Mouse (Mus musculus): ENCODE data around the gene Fkbp9. TPM values are rescaled to one million over a fixed set of nuclear protein-coding genes. Genes with fewer than 3 reads are reported as not detected.

Gene Fkbp9
- total RNA-seq, 1 experiment from 2014 or later = 1.2 TPM

DNA sequence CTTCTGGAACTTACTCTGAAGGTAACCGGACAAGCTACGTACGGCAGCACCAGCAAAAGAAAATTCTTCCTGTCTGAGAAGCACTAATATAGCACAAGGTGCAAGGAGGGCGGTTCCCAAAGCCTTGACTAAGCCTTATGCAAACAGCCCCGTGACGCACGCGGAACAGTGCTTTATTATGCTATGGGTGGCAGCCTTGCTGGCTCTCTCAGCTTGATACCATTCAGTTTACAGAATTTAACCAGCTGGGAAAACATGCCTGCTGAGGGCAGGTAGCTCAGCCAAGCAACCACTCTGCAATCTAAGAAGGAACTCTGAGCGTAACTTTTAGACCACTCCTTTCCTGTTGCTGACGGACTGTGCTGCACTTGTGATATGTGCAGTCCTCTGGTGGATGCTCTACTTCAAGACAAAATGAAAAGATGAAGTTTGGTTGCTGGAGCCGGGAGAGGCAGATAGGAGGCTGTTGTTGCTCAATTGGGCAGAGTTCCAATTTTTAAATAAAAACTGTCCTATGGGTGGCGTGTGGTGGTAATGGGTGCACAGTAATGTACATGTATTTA is 70.0 kb downstream of the Fkbp9 start:
- peak; percentile 82 for ATAC-seq (replicated peaks; ENCODE audit: insufficient number of reproducible peaks, low FRiP score, low TSS enrichment, poor library complexity, severe bottlenecking)

DNA sequence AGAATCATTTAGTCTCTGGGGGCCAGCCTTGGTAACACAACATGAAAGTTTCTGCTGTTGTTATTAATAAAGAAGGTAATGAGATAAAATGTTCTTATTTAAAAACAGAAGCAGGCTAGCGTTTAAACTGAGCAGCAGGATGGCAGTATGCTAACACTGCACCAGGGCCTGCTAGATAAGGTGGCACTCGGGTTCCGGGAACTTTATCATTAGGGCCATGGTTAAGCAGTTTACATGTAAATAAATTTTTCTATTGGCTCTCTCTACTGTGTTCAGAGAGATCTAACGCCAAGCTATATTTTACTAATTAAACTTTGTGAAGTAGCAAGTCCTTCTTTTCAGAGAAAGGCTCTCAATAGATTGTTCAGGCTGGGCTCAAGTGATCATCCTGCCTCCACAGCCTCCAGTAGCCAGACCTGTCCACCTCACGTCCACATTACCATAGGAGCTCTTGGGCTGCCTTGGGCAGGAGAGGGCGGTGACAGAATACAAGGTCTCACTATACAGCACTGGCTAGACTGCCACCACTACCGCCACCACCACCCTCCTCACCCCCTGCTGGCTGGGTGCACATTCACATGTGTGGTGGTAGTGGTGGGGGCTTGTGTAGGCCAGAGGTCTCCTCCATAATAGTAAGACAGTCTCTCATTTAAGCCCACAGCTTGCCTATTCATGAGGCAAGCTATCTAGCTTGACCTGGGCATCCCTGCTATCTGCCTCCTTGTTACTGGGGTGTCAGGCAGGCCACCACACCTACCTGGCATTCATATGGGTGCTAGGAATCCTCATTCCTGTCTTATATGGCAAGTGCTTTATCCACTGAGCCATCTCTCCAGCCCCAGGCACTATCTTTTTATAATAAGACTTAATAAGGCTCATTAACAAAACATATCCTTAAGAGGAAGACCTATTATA is 71.0 kb downstream of the Fkbp9 start:
- no peak for ATAC-seq (replicated peaks; ENCODE audit: insufficient number of reproducible peaks, low FRiP score, low TSS enrichment, poor library complexity, severe bottlenecking)

DNA sequence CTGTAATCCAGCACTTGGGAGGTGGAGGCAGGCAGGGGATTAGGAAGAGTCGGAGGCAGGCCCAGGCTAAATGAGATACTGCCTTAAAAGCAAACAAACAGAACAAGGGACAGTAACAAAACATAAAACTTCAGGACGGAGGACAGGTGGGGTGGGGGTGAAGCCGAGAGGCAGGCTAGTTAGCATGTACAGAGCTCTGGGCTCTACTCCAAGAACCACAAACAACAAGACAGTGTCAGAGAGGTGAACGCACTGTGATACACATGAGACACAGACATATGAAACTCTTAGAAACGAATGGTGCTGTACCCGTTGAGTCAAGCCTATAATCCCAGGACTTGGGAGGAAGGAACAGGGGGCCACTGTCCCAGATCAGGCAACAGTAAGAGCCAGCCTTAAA is 72.0 kb downstream of the Fkbp9 start:
- ATAC-seq (replicated peaks; ENCODE audit: insufficient number of reproducible peaks, low FRiP score, low TSS enrichment, poor library complexity, severe bottlenecking) = no peak

DNA sequence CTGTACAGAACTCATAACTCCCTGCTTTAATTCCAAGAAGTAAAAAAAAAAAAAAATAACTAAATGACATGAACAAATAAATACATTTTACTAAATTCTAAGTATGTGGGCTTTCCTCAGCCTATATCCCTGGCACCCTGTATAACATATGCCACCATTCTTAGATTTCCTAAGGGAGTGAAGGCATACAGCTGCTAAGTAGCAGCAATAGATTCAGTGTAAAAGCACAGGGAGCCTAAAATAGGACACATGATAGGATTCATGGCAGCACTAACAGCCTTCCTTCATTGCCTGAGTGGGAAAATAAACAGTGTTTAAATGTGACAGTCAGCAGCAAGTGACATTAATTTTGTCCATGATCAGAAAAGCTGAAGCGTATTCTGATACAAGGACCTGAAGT is 72.5 kb downstream of the Fkbp9 start:
- no peak for ATAC-seq (replicated peaks; ENCODE audit: insufficient number of reproducible peaks, low FRiP score, low TSS enrichment, poor library complexity, severe bottlenecking)

DNA sequence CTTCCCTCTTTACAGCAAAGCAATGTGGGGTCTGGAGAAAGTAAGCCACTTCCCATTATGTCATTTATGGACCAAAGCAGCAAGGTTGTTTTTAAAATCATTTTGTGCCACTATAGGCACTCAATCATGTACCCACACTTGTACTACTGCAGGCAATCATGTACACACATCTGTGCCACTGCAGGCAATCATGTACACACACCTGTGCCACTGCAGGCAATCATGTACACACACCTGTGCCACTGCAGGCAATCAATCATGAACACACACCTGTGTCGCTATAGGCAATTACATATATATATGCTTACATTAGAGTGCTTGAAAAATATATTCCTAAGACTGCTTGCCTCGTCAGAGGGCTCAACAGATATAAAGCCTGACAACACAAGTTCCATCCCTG is 73.1 kb downstream of the Fkbp9 start:
- no peak for ATAC-seq (replicated peaks; ENCODE audit: insufficient number of reproducible peaks, low FRiP score, low TSS enrichment, poor library complexity, severe bottlenecking)

DNA sequence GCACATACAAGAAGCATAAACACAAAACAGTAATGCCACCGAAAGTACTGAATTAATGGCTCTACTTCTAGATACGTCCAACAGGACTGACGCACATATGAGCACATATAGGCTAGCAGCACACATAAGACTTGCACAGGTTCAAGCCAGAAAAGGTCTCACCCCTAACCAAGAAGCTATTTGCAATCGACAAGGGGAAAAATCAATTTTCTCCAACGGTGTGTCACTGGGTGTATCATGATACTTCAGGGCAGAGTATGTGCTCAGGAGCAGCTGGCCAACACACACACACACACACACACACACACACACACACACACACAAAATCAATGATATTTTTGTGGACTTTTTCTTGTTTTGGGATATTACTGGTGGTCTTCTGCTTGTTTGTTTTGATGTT is 73.6 kb downstream of the Fkbp9 start:
- ATAC-seq (replicated peaks; ENCODE audit: insufficient number of reproducible peaks, low FRiP score, low TSS enrichment, poor library complexity, severe bottlenecking) = no peak

DNA sequence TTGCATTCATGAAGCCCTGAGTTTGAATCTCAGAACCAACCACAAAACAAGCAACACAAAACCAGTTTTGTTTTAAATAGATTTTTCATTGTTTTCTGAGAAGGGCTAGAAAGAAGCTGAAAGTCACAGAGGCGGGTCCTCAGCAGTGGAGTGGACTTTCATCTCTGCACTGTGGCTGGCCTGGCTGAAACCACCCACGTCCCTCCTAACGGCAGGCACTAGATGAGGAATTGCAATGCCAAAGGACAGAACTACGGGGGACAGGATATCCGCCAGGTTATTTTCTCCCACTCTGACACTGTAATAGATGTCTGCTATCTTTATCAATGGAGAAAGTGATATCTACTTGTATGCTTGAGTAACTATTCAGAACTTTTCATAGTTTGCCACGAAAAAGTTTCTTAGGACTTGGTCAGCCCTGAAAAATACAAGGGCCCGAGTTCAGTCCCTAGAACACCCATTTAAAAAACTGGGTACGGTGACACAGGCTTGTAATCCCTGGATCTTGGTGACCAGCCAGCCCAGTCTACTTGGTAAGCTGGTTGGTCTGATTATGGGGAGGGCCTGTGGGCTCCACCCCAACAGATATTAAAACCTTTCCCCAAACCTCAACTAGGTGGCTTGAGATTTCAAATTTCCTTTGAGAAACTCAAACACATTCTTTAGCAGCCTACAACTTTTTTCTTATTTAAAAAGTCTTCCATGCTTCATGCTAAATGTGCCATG is 74.4 kb downstream of the Fkbp9 start:
- ATAC-seq (replicated peaks; ENCODE audit: insufficient number of reproducible peaks, low FRiP score, low TSS enrichment, poor library complexity, severe bottlenecking) = no peak

DNA sequence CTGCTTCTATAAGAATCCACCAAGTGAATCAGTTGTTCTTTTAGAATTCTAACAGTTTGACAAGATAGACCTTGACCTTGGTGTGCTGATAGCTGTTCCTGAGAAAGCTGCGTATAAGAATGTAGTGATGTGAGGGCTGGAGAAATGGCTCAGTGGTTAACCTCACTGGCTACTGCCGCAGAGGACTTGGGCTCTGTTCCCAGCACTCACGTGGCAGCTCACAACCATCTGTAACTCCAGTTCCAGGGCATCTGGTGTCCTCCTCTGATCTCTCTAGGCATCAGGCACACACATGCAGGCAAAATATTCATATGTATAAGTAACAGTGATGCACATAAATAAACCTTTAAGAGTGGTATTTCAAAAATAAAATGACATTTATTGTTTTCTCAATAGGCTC is 76.1 kb downstream of the Fkbp9 start:
- ATAC-seq (replicated peaks; ENCODE audit: insufficient number of reproducible peaks, low FRiP score, low TSS enrichment, poor library complexity, severe bottlenecking) = no peak

DNA sequence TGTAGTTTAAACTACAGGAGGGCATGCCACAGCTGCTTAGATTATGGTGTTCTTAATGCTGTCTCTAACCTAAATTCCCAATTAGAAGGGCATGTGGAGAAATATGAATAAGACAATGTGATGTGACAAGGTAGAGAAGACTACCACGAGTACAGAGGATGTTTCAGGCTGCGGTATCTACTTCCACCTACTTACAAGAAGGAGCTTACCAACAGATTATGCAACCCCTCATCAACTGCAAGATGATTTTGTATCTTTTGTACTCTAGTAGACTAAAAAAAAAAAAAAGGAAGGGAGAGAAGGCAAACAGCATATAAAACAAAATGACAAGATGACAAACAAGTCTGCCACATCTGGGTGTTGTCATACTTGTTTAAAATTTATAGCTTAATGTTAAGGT is 76.5 kb downstream of the Fkbp9 start:
- no peak for ATAC-seq (replicated peaks; ENCODE audit: insufficient number of reproducible peaks, low FRiP score, low TSS enrichment, poor library complexity, severe bottlenecking)

DNA sequence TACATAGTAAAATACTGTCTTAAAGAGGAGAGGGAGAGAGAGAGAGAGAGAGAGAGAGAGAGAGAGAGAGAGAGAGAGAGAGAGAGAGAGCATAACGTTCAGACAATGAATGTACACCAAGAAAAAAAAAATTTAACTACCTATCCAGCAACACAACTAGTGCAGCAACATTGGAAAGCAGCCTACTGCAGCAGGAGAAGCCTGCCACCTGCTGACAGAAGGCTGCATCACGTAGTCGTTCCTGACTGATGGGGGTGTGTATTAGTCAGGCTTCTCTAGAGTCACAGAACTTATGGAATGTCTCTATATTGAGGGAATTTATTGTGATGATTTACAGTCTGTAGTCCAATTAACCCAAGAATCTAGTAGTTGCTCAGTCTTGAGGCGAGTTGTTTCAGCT is 77.1 kb downstream of the Fkbp9 start:
- peak; percentile 80 for ATAC-seq (replicated peaks; ENCODE audit: insufficient number of reproducible peaks, low FRiP score, low TSS enrichment, poor library complexity, severe bottlenecking)

DNA sequence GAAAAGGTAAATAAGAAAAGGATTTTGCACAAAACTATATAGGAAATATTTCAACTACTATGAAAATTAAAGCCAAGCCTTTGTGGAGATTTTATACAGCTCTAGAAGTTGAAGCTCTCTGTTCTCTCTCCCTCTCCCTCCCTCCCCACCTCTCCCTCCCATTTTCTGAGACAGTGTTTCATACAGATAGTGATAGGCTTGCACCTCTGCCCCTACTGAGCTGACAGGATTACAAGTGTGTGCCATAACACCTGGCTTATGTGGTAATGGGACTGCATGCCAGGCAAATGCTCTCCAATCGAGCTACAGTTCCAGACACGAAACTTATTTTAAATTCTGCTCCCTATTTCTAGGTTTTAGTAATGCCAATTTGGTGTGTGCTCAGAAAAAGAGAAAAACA is 79.1 kb downstream of the Fkbp9 start:
- ATAC-seq (replicated peaks; ENCODE audit: insufficient number of reproducible peaks, low FRiP score, low TSS enrichment, poor library complexity, severe bottlenecking) = no peak

DNA sequence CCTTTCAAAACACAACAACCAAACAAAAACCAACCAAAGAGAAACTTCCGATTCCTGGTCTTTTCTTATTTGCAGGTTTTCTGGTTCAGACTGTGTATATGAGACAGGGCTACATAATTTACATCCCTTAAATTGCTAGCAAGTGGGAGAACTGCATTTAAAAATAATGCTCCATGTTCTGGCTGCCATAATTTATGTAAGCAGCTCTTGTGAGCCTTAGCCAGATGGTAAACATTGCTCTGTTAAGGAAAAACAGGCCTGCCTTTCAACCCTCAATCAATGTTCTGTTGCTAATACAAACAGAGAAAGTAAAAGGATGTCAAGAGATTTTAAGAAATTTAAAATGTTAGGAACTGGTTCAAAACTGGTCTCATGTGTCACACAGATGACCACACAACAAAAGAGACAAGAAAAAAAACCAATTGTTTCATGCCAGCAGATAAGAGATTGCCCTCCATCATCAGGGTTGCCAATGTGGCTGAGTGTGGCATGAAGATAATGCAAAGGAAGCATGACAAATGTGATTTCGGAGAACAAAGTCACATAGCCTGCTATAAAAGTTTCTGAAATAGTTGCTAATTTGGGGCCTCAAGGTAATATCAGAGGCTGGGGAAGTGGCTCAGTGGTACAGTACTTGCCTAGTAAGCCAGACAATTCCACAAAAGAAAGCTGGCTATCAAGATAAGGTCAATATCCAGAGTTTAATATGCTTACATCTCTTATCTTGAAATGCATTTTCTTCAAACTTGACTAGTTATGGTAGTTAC is 81.4 kb downstream of the Fkbp9 start:
- ATAC-seq (replicated peaks; ENCODE audit: insufficient number of reproducible peaks, low FRiP score, low TSS enrichment, poor library complexity, severe bottlenecking) = no peak

DNA sequence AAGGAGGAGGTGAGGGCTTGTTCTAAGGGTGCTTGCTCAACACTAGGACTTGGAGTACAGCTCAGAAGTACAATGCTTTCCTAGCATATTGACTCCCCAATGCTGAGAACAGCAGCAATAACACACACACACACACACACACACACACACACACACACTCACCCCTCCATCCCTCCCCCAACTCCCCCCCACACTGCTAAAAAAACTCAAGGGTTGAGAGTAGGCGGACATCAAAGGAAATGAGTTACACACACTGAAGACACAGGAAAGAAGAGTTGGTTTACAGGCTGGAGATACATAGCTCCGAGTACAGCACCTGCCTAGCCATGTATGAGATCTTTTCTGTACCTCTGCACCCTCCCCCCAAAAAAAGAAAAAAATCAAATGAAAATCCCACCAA is 84.4 kb downstream of the Fkbp9 start:
- ATAC-seq (replicated peaks; ENCODE audit: insufficient number of reproducible peaks, low FRiP score, low TSS enrichment, poor library complexity, severe bottlenecking) = no peak

DNA sequence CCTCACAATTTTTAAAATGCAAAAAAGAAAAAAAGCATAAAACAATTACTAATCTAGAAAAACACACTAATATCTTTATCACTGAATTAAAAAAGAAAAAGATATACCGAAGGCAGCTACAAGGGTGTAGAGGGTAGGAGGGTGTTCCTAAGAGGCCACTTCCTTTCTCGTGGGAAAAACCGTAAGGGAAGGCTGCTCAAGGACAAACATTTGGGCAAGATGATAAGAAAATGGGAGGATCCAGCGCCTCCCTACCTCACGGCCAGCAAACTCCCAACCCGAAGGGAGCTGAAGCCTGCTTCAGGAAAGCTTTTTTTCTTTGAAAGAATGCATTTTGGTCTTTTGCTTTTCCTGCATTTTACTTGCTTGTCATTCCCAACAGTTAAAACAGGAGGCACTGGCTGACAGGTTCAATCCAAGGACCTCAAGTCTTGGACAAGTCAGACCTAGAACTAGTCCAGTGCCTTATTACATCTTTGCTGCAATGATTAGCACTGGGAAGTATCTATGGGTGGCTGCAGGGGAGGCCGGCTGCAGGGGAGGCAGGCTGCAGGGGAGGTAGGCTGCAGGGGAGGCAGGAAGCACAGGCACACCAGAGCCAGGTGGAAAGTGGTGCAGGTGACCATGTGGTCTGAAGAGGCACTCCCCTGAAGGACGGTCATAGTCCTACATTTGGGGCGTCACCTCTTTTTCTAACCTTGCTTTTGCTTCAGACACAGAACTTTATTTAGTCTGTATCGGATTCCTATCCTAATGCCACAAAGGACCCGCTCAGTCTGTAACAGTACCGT is 85.9 kb downstream of the Fkbp9 start:
- ATAC-seq (replicated peaks; ENCODE audit: insufficient number of reproducible peaks, low FRiP score, low TSS enrichment, poor library complexity, severe bottlenecking) = no peak

DNA sequence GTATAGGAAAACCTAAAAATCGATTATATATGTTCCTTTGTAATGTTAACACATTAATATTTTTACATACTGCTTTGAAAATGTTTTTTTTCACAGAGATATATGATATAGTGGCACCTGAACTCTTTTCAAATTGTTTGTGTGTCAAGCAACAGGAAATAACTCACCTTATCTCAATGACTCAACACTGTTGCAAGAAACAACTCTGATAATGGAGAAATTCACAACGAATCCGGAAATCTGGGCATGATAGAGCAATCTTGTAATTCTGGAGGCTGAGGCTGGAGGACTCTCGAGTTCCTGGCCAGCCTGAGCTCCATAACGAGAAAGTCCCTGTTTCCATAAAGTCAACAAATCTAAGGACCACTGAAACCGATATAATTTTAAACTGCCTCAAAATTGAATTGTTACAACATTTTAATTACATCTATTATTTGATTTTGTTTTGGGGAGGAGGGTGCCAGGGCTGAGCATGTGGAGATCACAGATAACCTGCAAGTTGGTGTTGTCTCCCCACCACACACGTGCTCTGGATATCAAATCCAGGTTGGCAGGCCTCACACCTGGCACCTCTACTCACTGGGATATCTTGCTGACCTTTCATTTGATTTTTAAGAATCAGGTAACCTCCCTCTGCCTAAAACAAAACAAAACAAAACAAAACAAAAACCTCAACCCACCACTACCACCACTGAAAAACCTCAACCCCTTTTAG is 87.6 kb downstream of the Fkbp9 start:
- no peak for ATAC-seq (replicated peaks; ENCODE audit: insufficient number of reproducible peaks, low FRiP score, low TSS enrichment, poor library complexity, severe bottlenecking)

DNA sequence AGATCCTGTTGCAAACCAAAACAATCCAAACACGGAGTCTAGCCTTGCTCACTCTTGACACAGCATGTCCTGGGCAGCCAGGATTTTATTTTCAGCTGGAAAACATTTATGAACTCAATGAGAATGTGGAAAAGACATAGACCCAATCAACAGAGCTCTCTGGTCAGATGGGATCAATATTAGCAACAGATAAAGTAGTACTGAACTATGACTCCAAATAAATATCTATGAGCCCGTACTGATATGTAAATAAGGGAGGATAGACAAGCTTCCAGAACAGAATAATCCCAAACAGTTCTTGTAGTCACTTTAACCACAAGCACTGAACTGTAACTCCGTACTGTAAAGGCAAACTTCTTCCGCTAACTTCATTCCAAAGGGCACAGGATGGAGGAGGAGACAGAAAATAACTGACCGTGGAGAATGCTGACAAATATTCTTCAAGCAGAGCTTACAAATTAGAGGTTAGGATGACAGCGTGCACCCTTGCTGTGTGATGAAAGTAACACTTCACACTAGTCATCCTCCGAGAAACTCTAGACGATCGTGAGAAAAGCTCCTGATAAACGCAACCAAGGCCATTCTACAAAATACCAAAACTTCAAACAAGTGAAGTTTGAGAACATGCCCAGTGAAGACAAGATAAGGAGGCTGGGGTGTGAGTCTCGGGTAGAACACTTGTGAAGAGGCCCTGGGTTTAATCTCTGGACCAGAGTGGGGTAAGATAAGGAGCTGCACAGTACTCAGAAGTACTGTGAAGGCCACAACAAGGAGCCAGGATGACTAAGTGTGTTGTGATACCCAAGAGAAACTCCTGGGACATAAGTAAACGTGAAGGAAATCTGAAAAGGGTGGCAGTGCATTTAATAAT is 88.6 kb downstream of the Fkbp9 start:
- ATAC-seq (replicated peaks; ENCODE audit: insufficient number of reproducible peaks, low FRiP score, low TSS enrichment, poor library complexity, severe bottlenecking) = no peak

DNA sequence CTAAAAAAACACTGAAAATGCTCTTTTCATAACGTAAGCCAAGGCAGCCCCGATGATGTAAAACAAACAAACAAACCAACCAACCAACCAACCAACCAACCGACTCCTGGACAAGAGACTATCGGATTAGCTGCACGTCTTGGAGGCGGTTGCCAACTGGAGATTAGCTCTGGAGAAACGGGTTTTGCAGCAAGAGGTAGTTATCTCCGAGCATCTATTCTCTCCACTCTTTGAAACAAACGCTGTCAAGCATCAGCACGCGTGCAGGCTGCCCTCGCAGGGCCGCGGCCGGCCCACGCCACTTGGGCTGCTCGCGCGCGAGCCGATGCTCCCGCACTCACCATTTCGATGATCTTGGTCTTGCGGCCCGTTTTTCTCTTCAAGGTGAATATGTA is 91.5 kb downstream of the Fkbp9 start:
- no peak; the same call in 1 of the 2 replicates for ATAC-seq (replicated peaks; ENCODE audit: insufficient number of reproducible peaks, low FRiP score, low TSS enrichment, poor library complexity, severe bottlenecking)

All from monocyte, adult 5-6 weeks (primary cell).